In genomic region chr11:103056636-103057035, GRCm38 (mm10) we compare ENCODE assay signal across 19 mouse cellular contexts. TPM values are rescaled to one million over a fixed set of nuclear protein-coding genes. Genes with fewer than 3 reads are reported as not detected.
A peak's percentile ranks its signal among the peaks of the same experiment; 100 is the strongest.
DNase-seq lines count a peak whose midpoint lies in the region; ATAC-seq and TF ChIP-seq lines count a peak whose summit lies in the region.
"Had no signal": no experiment of that assay in that cellular context is flagged by ENCODE, and none has a peak within 500 bp of the region (broad histone marks: within the 10 kb centered on the region; RNA-seq: fewer than 3 reads in every experiment).

No protein-coding gene starts in this region.

- 96% methylated on average over 7 of the region's 7 CpGs for WGBS in lung, adult 2 months

- H3K27ac ChIP-seq in gastrocnemius, adult 2 months: peak overlapping the region; percentile 92
- H3K27ac ChIP-seq: heart, embryonic 13.5 days; hindbrain, embryonic 12.5 days had no signal

- H3K27me3 ChIP-seq in megakaryocyte, embryonic 14.5 days (replicated peaks): no peaks in the 10 kb centered on the region
- H3K27me3 ChIP-seq: heart, embryonic 13.5 days; hindbrain, embryonic 12.5 days had no signal

- no peak overlapping the region for H3K4me3 ChIP-seq in gastrocnemius, adult 2 months
- peak overlapping the region; percentile 29 for H3K4me3 ChIP-seq in megakaryocyte, embryonic 14.5 days (replicated peaks)
- H3K4me3 ChIP-seq in lung, adult 2 months (replicated peaks; ENCODE audit: extremely low read depth, low read depth, low read length): no peak overlapping the region
- H3K4me3 ChIP-seq: heart, embryonic 13.5 days; hindbrain, embryonic 12.5 days had no signal

- TF ChIP-seq POLR2A in lung, adult 2 months (IDR thresholded peaks at IDR 0.05; ENCODE audit: borderline replicate concordance, extremely low read depth, low read depth, low read length): no peak

- no peak for ATAC-seq in megakaryocyte, adult 5-6 weeks (ENCODE audit: poor library complexity, severe bottlenecking)
- ATAC-seq: forebrain, embryonic 14.5 days; hindbrain, embryonic 16.5 days; inflammation-experienced regulatory T-cells, adult 6 months; intestine, postnatal 0 days had no signal

- intact Hi-C loops in gastrocnemius, adult 2 months (cut with DNase I): no loop called here
- intact Hi-C loops in gastrocnemius, postnatal 14 days (cut with DNase I; ENCODE audit: low total_unique reads): loop anchor here (10.0 kb wide), 1 partner anchor 152 kb away; the partner anchor contains the start of gene Gfap

- peak; percentile 45 for DNase-seq in adrenal gland, postnatal 14 days
- DNase-seq in adrenal gland, adult 18-20 months (ENCODE audit: low spot score in 2 of 2): no peak
- DNase-seq in gastrocnemius, adult 2 months: peak; percentile 40
- DNase-seq in gastrocnemius, postnatal 14 days: no peak
- DNase-seq in adipocyte (ENCODE audit: low spot score): peak; percentile 78
- DNase-seq in lung, adult 2 months: no peak
- DNase-seq: cerebellum, adult 11 months; cerebellum, adult 8-10 months; cerebellum, postnatal 25 days; heart, postnatal 4 days; kidney, adult 8-10 months had no signal

- H3K36me3 ChIP-seq in megakaryocyte, embryonic 14.5 days (replicated peaks; ENCODE audit: low read length): peaks cover 97% of the 10 kb centered on the region

- no peaks in the 10 kb centered on the region for H3K9me3 ChIP-seq in megakaryocyte, embryonic 14.5 days
- H3K9me3 ChIP-seq: heart, embryonic 13.5 days; hindbrain, embryonic 12.5 days had no signal

- no peak for TF ChIP-seq CTCF in gastrocnemius, adult 2 months (IDR thresholded peaks at IDR 0.05)
- TF ChIP-seq CTCF in lung, adult 2 months (IDR thresholded peaks at IDR 0.05; ENCODE audit: insufficient read depth, low read length): no peak

- H3K4me1 ChIP-seq in megakaryocyte, embryonic 14.5 days: peaks cover 26% of the 10 kb centered on the region
- H3K4me1 ChIP-seq in lung, adult 2 months (ENCODE audit: control insufficient read depth, insufficient read depth, low read length): peaks cover 4% of the 10 kb centered on the region

RNA-seq across cellular contexts. Expression of gene Dcakd, which starts 28.5 kb away (rescaled TPM):
- total RNA-seq in adrenal gland, postnatal 14 days (2021): 65.0 and 66.3 TPM in 2 replicates
- total RNA-seq in adrenal gland, adult 18-20 months (2021): 10 to 100 TPM; 44.7 to 54.1 TPM
- total RNA-seq in gastrocnemius, adult 2 months (2021): 10 to 100 TPM; 12.4 to 25.8 TPM
- 10 to 100 TPM; 22.8 to 30.0 TPM for total RNA-seq in gastrocnemius, postnatal 14 days (2021)
- 56.4 and 77.6 TPM in 2 replicates for polyA plus RNA-seq in megakaryocyte, embryonic 14.5 days (2012; ENCODE audit: insufficient read depth, low replicate concordance)
- 20.5 and 20.7 TPM in 2 replicates for total RNA-seq in megakaryocyte, adult 5-6 weeks (2015)
- 6.8 and 9.3 TPM in 2 replicates for total RNA-seq in megakaryocyte, adult 5-6 weeks (2017)
- 54.4 and 58.2 TPM in 2 replicates for polyA plus RNA-seq in lung, adult 2 months (2012; rRNA removed)

RNA-seq across cellular contexts. Expression of gene Nmt1, which starts 28.6 kb away (rescaled TPM):
- total RNA-seq in adrenal gland, postnatal 14 days (2021): 88.8 and 93.1 TPM in 2 replicates
- 100 to 1,000 TPM in 1 of 2 experiments, 10 to 100 TPM in 1; 97.0 to 100 TPM for total RNA-seq in adrenal gland, adult 18-20 months (2021)
- 10 to 100 TPM; 43.8 to 51.9 TPM for total RNA-seq in gastrocnemius, adult 2 months (2021)
- total RNA-seq in gastrocnemius, postnatal 14 days (2021): 10 to 100 TPM; 42.8 to 44.0 TPM
- polyA plus RNA-seq in megakaryocyte, embryonic 14.5 days (2012; ENCODE audit: insufficient read depth, low replicate concordance): 5.7 and 17.6 TPM in 2 replicates
- 41.5 and 41.7 TPM in 2 replicates for total RNA-seq in megakaryocyte, adult 5-6 weeks (2015)
- 35.0 and 40.9 TPM in 2 replicates for total RNA-seq in megakaryocyte, adult 5-6 weeks (2017)
- polyA plus RNA-seq in lung, adult 2 months (2012; rRNA removed): 24.0 and 32.2 TPM in 2 replicates

RNA-seq across cellular contexts. Expression of gene Plcd3, which starts 44.8 kb away (rescaled TPM):
- total RNA-seq in adrenal gland, postnatal 14 days (2021): 9.3 and 11.2 TPM in 2 replicates
- total RNA-seq in adrenal gland, adult 18-20 months (2021): 10 to 100 TPM in 1 of 2 experiments, 1 to 10 TPM in 1; 6.6 to 12.0 TPM
- total RNA-seq in gastrocnemius, adult 2 months (2021): 1 to 10 TPM; 4.6 to 5.9 TPM
- total RNA-seq in gastrocnemius, postnatal 14 days (2021): 1 to 10 TPM; 4.5 TPM
- polyA plus RNA-seq in megakaryocyte, embryonic 14.5 days (2012; ENCODE audit: insufficient read depth, low replicate concordance): 0.18 TPM in 1 of 2 replicates, not detected in the other
- total RNA-seq in megakaryocyte, adult 5-6 weeks (2015): not detected in 2 replicates
- not detected in 2 replicates for total RNA-seq in megakaryocyte, adult 5-6 weeks (2017)
- 11.0 and 17.2 TPM in 2 replicates for polyA plus RNA-seq in lung, adult 2 months (2012; rRNA removed)
- polyA plus RNA-seq: inflammation-experienced regulatory T-cells, adult 6 months had no signal

RNA-seq across cellular contexts. Expression of gene Acbd4, which starts 44.8 kb away (rescaled TPM):
- 77.8 and 84.9 TPM in 2 replicates for total RNA-seq in adrenal gland, postnatal 14 days (2021)
- 100 to 1,000 TPM; 116 to 169 TPM for total RNA-seq in adrenal gland, adult 18-20 months (2021)
- total RNA-seq in gastrocnemius, adult 2 months (2021): 10 to 100 TPM; 24.2 to 28.6 TPM
- 10 to 100 TPM; 30.0 to 35.7 TPM for total RNA-seq in gastrocnemius, postnatal 14 days (2021)
- polyA plus RNA-seq in megakaryocyte, embryonic 14.5 days (2012; ENCODE audit: insufficient read depth, low replicate concordance): 42.5 and 61.0 TPM in 2 replicates
- 3.2 and 6.2 TPM in 2 replicates for total RNA-seq in megakaryocyte, adult 5-6 weeks (2015)
- 9.3 and 9.4 TPM in 2 replicates for total RNA-seq in megakaryocyte, adult 5-6 weeks (2017)
- 41.1 and 46.5 TPM in 2 replicates for polyA plus RNA-seq in lung, adult 2 months (2012; rRNA removed)

RNA-seq across cellular contexts. Expression of gene Hexim1, which starts 59.4 kb away (rescaled TPM):
- 57.8 and 62.1 TPM in 2 replicates for total RNA-seq in adrenal gland, postnatal 14 days (2021)
- total RNA-seq in adrenal gland, adult 18-20 months (2021): 10 to 100 TPM; 71.1 to 83.3 TPM
- total RNA-seq in gastrocnemius, adult 2 months (2021): 10 to 100 TPM; 18.6 to 21.8 TPM
- total RNA-seq in gastrocnemius, postnatal 14 days (2021): 10 to 100 TPM; 20.7 to 21.5 TPM
- 24.4 and 98.1 TPM in 2 replicates for polyA plus RNA-seq in megakaryocyte, embryonic 14.5 days (2012; ENCODE audit: insufficient read depth, low replicate concordance)
- 10.1 TPM in 2 replicates for total RNA-seq in megakaryocyte, adult 5-6 weeks (2015)
- 17.0 and 24.6 TPM in 2 replicates for total RNA-seq in megakaryocyte, adult 5-6 weeks (2017)
- polyA plus RNA-seq in lung, adult 2 months (2012; rRNA removed): 15.2 and 16.0 TPM in 2 replicates

Comparison
In these comparisons a context has a peak if more than half of its experiments do, and no peak if none do; other contexts are left out.
1. DNase-seq: peak in adrenal gland, postnatal 14 days (single experiment), gastrocnemius, adult 2 months (single experiment) and adipocyte (single experiment); none in adrenal gland, adult 18-20 months (0 of 2), gastrocnemius, postnatal 14 days (single experiment) and lung, adult 2 months (single experiment).